Mouse (Mus musculus) urinary bladder, adult 18-20 months (tissue): ENCODE data around the gene Raly.
"Not testable (repeated sequence)": the region's sequence is repeated elsewhere in the genome, so short reads cannot be mapped to it uniquely, and the experiment has no call there.

ENCODE experiments used
- DNase-seq, 2 experiments: peaks; one replicate each; pipeline ENCODE4 v3.0.0; 2022; ENCODE audit warnings: low spot score in 2 of 2, mixed read lengths in 2 of 2

The Raly gene

DNA sequence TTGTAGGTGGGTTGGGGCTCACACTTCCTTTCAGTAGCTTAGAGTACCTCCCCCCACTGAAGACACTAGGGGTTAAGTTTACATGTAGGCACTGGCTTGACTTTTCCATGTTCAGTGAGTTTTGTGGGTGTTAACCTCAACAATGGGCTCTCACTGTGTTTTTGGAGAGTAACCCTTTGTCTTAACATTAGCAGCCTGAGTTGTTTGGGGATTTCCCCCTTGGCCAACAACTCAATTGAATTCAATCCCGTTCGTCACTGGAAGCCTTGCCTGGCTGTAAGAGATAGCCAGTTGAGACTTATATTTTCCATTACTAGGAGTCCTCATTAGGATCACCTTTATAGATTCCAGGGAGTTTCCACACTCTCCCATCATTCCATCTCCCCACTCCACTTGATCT lies 45.6 kb downstream of the Raly start:
- no peak for DNase-seq

DNA sequence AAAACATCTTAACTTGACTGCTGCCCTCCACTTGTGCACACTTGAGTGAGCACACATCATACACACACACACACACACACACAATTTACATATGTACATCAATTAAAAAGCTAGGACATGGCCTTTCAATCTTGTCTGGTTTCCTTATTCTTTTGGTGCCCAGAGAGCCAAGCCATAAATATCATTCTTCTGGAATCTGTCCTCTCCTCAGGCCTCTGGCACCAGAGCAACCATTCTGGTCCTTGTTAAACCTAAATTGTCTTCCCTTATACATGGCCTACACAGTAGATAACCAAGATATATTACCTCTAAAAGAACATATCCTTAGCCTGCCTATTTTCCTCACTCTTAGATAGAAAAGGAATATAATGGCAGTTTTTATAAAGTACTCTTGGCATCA lies 57.2 kb downstream of the Raly start:
- no peak for DNase-seq

- DNase-seq, result peak in 1 of 2 experiments; percentile 21
Observed at GRCm38 (mm10) chr2:154855383-154855782, 64.5 kb downstream of the Raly start.

DNA sequence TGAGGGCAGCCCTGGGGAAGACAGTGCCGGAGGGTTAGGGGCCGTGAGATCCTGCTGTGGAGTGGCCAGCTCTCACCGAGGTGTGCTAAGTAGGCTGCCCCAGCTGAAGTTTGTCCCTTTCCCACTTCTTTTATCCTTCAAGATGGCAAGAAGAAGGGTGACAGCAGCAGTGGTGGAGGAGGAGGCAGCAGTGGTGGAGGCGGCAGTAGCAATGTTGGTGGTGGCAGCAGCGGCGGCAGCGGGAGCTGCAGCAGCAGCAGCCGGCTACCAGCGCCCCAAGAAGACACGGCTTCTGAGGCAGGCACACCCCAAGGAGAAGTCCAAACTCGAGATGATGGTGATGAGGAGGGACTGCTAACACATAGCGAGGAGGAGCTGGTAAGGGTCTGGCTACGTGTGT lies 72.8 kb downstream of the Raly start:
- no peak for DNase-seq

DNA sequence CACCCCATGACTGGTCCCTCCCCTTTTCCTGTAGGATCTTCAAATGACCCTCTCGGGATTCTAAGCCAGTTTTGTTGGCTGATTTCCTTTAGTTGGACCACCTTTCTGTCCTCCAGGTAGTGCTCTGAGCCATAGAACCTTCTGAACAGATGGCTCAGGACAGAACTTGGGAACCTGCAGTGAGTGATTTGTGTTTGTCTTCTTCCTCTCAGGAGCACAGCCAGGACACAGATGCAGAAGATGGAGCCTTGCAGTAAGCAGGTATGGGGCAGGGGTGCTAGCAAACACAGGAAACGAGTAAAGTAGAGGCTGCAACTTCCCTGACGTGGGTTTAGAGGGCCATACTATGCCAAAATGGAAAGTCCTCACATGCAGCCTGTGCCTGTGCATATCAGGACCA lies 74.8 kb downstream of the Raly start:
- no peak for DNase-seq

DNA sequence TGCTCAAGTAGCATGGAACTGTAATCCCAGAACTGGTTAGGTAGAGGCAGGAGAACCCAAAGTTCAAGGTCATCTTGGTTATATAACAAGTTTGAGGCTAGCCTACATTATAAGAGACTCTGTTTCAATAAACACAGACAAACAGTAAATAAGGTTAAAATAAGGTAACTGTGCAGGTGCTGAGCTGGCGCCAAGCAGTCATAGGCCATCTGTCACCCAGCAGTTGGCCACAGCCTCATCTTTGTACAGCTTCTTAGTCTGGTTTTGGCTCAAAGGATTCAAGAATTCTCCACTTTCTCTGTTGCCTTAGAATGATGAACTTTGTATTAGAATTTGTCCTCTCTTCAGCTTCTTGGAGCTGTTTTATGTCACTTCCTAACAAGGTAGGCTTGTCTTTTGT lies 77.2 kb downstream of the Raly start:
- DNase-seq, result no peak

- no peak for DNase-seq
Observed at GRCm38 (mm10) chr2:154869954-154870641, 79.2 kb downstream of the Raly start.

DNA sequence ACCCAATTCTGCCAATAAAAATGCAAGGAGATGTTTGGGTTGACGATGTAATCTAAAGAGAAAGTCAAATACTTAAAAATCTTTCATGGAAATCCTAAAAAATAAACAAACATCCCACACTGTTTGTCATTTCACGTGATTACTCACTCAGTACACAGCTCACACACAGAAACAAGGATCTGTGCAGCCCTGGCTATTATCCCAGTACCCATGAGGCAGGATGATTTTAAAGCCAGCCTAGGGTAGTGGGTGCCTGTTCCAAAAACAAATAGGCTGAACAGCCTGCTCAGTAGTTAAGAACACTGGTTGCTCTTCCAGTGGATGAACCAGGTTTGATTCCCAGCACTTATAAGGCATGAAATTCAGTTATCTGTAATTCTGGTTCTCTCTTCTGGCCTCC lies 85.7 kb downstream of the Raly start:
- no peak for DNase-seq

DNA sequence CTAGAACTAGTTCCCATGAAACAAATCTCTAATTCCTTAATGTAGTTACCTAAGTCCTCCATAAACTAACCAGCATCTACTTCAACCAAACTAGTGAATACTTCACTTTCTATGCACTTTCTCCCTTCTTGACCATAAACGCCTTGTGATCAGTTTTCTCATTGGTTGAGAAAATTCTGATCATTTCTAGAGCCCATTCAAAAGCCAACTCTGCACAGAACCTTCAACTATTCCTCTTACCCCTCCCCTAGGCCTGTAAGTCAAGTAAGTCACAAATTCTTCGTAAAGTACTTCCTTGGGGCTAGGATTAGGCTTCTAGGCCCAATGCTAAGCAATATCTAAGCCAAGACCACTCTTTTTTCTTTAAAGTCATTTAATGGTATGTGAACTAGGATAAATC lies 100.7 kb downstream of the Raly start:
- DNase-seq, result no peak

- DNase-seq, result peak; percentile 90 to 96
Observed at GRCm38 (mm10) chr2:154892201-154893044, 101.5 kb downstream of the Raly start, which contains the start of gene Eif2s2. Gene Eif2s2 (minus strand): TSS chr2:154892935.

DNA sequence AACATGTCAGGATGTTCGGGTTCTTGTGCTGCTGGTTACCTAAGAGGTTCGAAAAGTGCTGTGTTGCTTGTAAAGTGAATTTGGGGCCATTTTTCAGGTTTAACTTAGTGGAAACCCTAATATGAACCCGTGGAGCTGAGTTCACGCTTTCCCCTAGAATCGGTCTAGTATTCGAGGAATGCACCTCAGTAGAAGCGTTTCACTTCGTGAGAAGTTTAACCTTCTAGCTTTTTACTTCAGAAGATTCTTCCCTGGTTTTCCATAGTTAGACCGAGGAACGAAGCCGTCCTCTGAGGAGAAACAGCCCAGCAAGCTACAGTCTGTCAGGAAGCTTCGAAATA lies 102.1 kb downstream of the Raly start:
- no peak for DNase-seq

GRCm38 (mm10) chr2:154893548-154893947 lies 102.7 kb downstream of the Raly start:
- DNase-seq, result no peak

DNA sequence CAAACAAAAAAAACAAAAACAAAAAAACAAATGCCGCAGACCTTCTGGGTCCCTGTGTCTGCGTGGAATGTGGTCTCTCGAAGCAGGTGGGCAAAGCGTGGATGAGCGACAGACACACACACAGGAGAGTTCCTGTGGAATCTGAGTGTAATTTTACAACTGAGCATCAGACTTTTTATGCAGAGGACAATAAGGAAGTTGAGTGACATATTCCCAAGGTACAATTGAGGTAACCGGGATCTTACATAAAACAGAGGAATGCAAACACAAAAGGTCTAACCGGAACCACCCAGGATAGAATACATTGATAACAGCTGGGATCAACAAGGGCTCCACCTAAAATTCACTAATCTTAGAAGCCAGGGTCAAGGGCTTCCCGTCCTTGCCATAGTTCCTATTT lies 108.1 kb downstream of the Raly start:
- not testable (repeated sequence) for DNase-seq

GRCm38 (mm10) chr2:154899412-154899811 lies 108.5 kb downstream of the Raly start:
- DNase-seq, result not testable (repeated sequence)

GRCm38 (mm10) chr2:154902111-154902510 lies 111.2 kb downstream of the Raly start:
- no peak for DNase-seq

DNA sequence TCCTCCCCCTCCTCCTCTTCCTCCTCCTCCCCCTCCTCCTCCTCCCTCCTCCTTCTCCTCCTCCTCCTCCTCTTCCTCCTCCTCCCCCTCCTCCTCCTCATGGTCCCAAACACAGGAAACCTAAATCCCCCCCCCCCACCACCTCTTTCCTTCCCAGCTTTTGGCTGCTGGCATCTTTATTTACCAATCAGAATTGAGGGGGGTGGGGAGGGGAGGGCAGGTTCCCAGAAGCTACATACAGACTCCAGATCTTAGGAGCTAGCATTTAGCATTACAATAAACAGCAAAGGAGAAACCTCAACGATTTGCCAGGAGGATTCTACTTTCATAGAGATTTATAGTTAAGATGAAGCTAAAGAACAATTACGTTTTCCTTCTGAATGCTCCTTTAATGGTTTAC lies 114.9 kb downstream of the Raly start:
- DNase-seq, result no peak

DNA sequence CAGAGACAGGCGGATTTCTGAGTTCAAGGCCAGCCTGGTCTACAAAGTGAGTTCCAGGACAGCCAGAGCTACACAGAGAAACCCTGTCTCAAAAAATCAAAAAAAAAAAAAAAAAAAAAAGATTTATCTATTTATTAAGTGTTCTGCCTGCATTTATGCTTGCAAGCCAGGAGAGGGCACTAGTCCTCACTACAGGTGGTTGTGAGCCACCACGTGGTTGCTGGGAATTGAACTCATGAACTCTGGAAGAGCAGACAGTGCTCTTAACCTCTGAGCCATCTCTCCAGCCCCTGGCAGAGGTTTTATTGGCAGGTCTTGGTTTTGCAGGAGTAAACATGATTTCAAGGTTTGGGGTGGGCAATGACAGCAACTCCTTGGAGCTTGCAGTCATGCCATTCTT lies 117.3 kb downstream of the Raly start:
- DNase-seq, result not testable (repeated sequence)

- DNase-seq, result no peak
Observed at GRCm38 (mm10) chr2:154909789-154910188, 118.9 kb downstream of the Raly start.

GRCm38 (mm10) chr2:154915922-154916541 lies 125.1 kb downstream of the Raly start:
- DNase-seq, result no peak

GRCm38 (mm10) chr2:154916547-154916946 lies 125.7 kb downstream of the Raly start:
- no peak for DNase-seq
